8 mouse cellular contexts compared by ENCODE assay signal in genomic region chr17:29436484-29436870, GRCm38 (mm10). TPM values are rescaled to one million over a fixed set of nuclear protein-coding genes. Genes with fewer than 3 reads are reported as not detected.
DNase-seq lines count a peak whose midpoint lies in the region; ATAC-seq and TF ChIP-seq lines count a peak whose summit lies in the region.
"Not testable (repeated sequence)": the region's sequence is repeated elsewhere in the genome, so short reads cannot be mapped to it uniquely, and the experiment has no call there.

No protein-coding gene starts in this region.

- peak overlapping the region; percentile 92 for H3K27ac ChIP-seq in heart, embryonic 11.5 days (ENCODE audit: low read depth, low read length)
- H3K27ac ChIP-seq in hindbrain, embryonic 16.5 days (ENCODE audit: low read depth, low read length), result peak overlapping the region; percentile 73
- peak overlapping the region; percentile 85 for H3K27ac ChIP-seq in limb, embryonic 10.5 days
- H3K27ac ChIP-seq in lung, embryonic 14.5 days (ENCODE audit: low read depth), result peak overlapping the region; percentile 85
- peak overlapping the region; percentile 85 for H3K27ac ChIP-seq in midbrain, postnatal 0 days (ENCODE audit: low read depth, low read length)
- H3K27ac ChIP-seq in stomach, postnatal 0 days (replicated peaks), result peak overlapping the region; percentile 75

- not testable (repeated sequence) for TF ChIP-seq CTCF in G1E (IDR thresholded peaks at IDR 0.05; ENCODE audit: low read depth, low read length); lung, embryonic 14.5 days (IDR thresholded peaks at IDR 0.05; ENCODE audit: low read depth); midbrain, postnatal 0 days (IDR thresholded peaks at IDR 0.05); stomach, postnatal 0 days (IDR thresholded peaks at IDR 0.05; ENCODE audit: low read depth)

- H3K36me3 ChIP-seq in G1E (replicated peaks); heart, embryonic 11.5 days (ENCODE audit: control insufficient read depth, insufficient read depth, low read length); hindbrain, embryonic 16.5 days (ENCODE audit: control insufficient read depth, insufficient read depth, low read length); limb, embryonic 10.5 days; lung, embryonic 14.5 days (ENCODE audit: insufficient read depth); midbrain, postnatal 0 days (ENCODE audit: insufficient read depth, low read length); stomach, postnatal 0 days (ENCODE audit: control insufficient read depth, insufficient read depth, low read length): not testable (repeated sequence)
- H3K36me3 ChIP-seq in erythroblast, embryonic 14.5 days (ENCODE audit: control insufficient read depth), result peaks cover 36% of the 10 kb centered on the region

- H3K9me3 ChIP-seq in G1E (replicated peaks); erythroblast, embryonic 14.5 days (ENCODE audit: control insufficient read depth, low read length); heart, embryonic 11.5 days (replicated peaks; ENCODE audit: control insufficient read depth, low read length); hindbrain, embryonic 16.5 days (ENCODE audit: control insufficient read depth, low read length); limb, embryonic 10.5 days (replicated peaks); lung, embryonic 14.5 days (ENCODE audit: low read depth, low read length); midbrain, postnatal 0 days (ENCODE audit: low read length); stomach, postnatal 0 days (ENCODE audit: control insufficient read depth, low read length): not testable (repeated sequence)

- H3K4me3 ChIP-seq in G1E (ENCODE audit: low read depth, low read length), result peak overlapping the region; percentile 72
- peak overlapping the region; percentile 90 for H3K4me3 ChIP-seq in erythroblast, embryonic 14.5 days (replicated peaks)
- H3K4me3 ChIP-seq in heart, embryonic 11.5 days (ENCODE audit: low read depth, low read length), result peak overlapping the region; percentile 38; the same call in 1 of the 2 replicates
- H3K4me3 ChIP-seq in hindbrain, embryonic 16.5 days (ENCODE audit: low read length), result not testable (repeated sequence)
- H3K4me3 ChIP-seq in limb, embryonic 10.5 days, result peak overlapping the region; percentile 57
- H3K4me3 ChIP-seq in lung, embryonic 14.5 days (ENCODE audit: low read depth, low read length), result peak overlapping the region; percentile 41; the same call in 1 of the 2 replicates
- peak overlapping the region; percentile 37 for H3K4me3 ChIP-seq in midbrain, postnatal 0 days (ENCODE audit: low read depth, low read length)
- H3K4me3 ChIP-seq in stomach, postnatal 0 days (ENCODE audit: low read depth, low read length), result peak overlapping the region; percentile 34; the same call in 1 of the 2 replicates

- H3K9ac ChIP-seq in heart, embryonic 11.5 days (ENCODE audit: low read depth, low read length), result peak overlapping the region; percentile 73
- peak overlapping the region; percentile 68; the same call in 1 of the 2 replicates for H3K9ac ChIP-seq in hindbrain, embryonic 16.5 days (ENCODE audit: low read depth, low read length)
- not testable (repeated sequence) for H3K9ac ChIP-seq in lung, embryonic 14.5 days
- peak overlapping the region; percentile 59 for H3K9ac ChIP-seq in midbrain, postnatal 0 days (replicated peaks; ENCODE audit: low read length, poor library complexity, severe bottlenecking)
- H3K9ac ChIP-seq in stomach, postnatal 0 days (ENCODE audit: low read length), result peak overlapping the region; percentile 54; the same call in 1 of the 2 replicates

- H3K27me3 ChIP-seq in G1E (ENCODE audit: insufficient read depth, low read length); heart, embryonic 11.5 days (ENCODE audit: control insufficient read depth, insufficient read depth, low read length); hindbrain, embryonic 16.5 days (replicated peaks; ENCODE audit: control insufficient read depth, insufficient read depth, low read length); limb, embryonic 10.5 days (ENCODE audit: low read depth, poor library complexity, severe bottlenecking); lung, embryonic 14.5 days (ENCODE audit: insufficient read depth, low read length); midbrain, postnatal 0 days (ENCODE audit: insufficient read depth, low read length); stomach, postnatal 0 days (ENCODE audit: control insufficient read depth, insufficient read depth, low read length): not testable (repeated sequence)
- peaks cover 12% of the 10 kb centered on the region for H3K27me3 ChIP-seq in erythroblast, embryonic 14.5 days (ENCODE audit: control insufficient read depth)

- peak overlapping the region; percentile 65 for H3K4me2 ChIP-seq in heart, embryonic 11.5 days
- peak overlapping the region; percentile 68 for H3K4me2 ChIP-seq in hindbrain, embryonic 16.5 days (ENCODE audit: low read length)
- H3K4me2 ChIP-seq in lung, embryonic 14.5 days, result peak overlapping the region; percentile 73
- H3K4me2 ChIP-seq in midbrain, postnatal 0 days (ENCODE audit: low read depth, low read length, poor library complexity, severe bottlenecking), result peak overlapping the region; percentile 57
- not testable (repeated sequence) for H3K4me2 ChIP-seq in stomach, postnatal 0 days (replicated peaks; ENCODE audit: low read depth)

- TF ChIP-seq EP300 in stomach, postnatal 0 days (optimal IDR thresholded peaks at IDR 0.05), result not testable (repeated sequence)

- peaks cover 83% of the 10 kb centered on the region for H3K4me1 ChIP-seq in G1E (ENCODE audit: insufficient read depth, low read depth, low read length)
- H3K4me1 ChIP-seq in erythroblast, embryonic 14.5 days (ENCODE audit: control insufficient read depth), result peaks cover 95% of the 10 kb centered on the region
- H3K4me1 ChIP-seq in heart, embryonic 11.5 days (ENCODE audit: control insufficient read depth, insufficient read depth, low read length), result peaks cover 62% of the 10 kb centered on the region
- not testable (repeated sequence) for H3K4me1 ChIP-seq in hindbrain, embryonic 16.5 days (ENCODE audit: control insufficient read depth, insufficient read depth, low read depth, low read length); midbrain, postnatal 0 days (ENCODE audit: insufficient read depth, low read length); stomach, postnatal 0 days (replicated peaks; ENCODE audit: control insufficient read depth, insufficient read depth)
- peaks cover 57% of the 10 kb centered on the region for H3K4me1 ChIP-seq in limb, embryonic 10.5 days
- H3K4me1 ChIP-seq in lung, embryonic 14.5 days (ENCODE audit: insufficient read depth), result peaks cover 12% of the 10 kb centered on the region

- WGBS in heart, embryonic 11.5 days (ENCODE audit: insufficient replicate concordance), result 69% methylated on average over 9 of the region's 9 CpGs
- 65% methylated on average over 8 of the region's 9 CpGs for WGBS in hindbrain, embryonic 16.5 days
- 65% methylated on average over 9 of the region's 9 CpGs for WGBS in limb, embryonic 10.5 days
- 73% methylated on average over 9 of the region's 9 CpGs for WGBS in lung, embryonic 14.5 days
- WGBS in midbrain, postnatal 0 days, result 63% methylated on average over 8 of the region's 9 CpGs
- WGBS in stomach, postnatal 0 days, result 81% methylated on average over 8 of the region's 9 CpGs

- not testable (repeated sequence) for DNase-seq in G1E (ENCODE audit: low spot score); limb, embryonic 10.5 days (ENCODE audit: low spot score); lung, embryonic 14.5 days; midbrain, postnatal 0 days (ENCODE audit: low spot score); stomach, postnatal 0 days (ENCODE audit: low spot score)

- ATAC-seq in G1E (ENCODE audit: extremely low read depth, insufficient number of reproducible peaks, low FRiP score, poor library complexity, severe bottlenecking); heart, embryonic 11.5 days (replicated peaks; ENCODE audit: insufficient number of reproducible peaks, low FRiP score, low TSS enrichment); hindbrain, embryonic 16.5 days; midbrain, postnatal 0 days (ENCODE audit: low FRiP score); stomach, postnatal 0 days (ENCODE audit: low FRiP score, low TSS enrichment): not testable (repeated sequence)
- ATAC-seq in lung, embryonic 14.5 days (ENCODE audit: insufficient read depth), result 0 out of 2 replicates have a peak, but pooled peaks have one; percentile 10

RNA-seq across cellular contexts. Expression of gene Pim1, which starts 54.1 kb away (rescaled TPM):
- total RNA-seq in G1E (2014; fragmentation: Nextera tagmentation), result 151 and 167 TPM in 2 replicates
- 174 and 180 TPM in 2 replicates for total RNA-seq in G1E (2017)
- 123 and 154 TPM in 2 replicates for polyA plus RNA-seq in G1E (2012)
- 72.6 and 76.6 TPM in 2 replicates for polyA plus RNA-seq in erythroblast, embryonic 14.5 days (2012)
- polyA plus RNA-seq in heart, embryonic 11.5 days (2014; fragmentation: Nextera tagmentation; extraction: Ambion mirVana), result 23.5 and 27.3 TPM in 2 replicates
- 7.2 and 8.2 TPM in 2 replicates for polyA plus RNA-seq in hindbrain, embryonic 16.5 days (2015; fragmentation: Nextera tagmentation; extraction: Ambion mirVana)
- 27.4 and 31.0 TPM in 2 replicates for polyA plus RNA-seq in limb, embryonic 10.5 days (2016; fragmentation: Nextera tagmentation; extraction: Ambion mirVana)
- 14.1 and 16.0 TPM in 2 replicates for polyA plus RNA-seq in lung, embryonic 14.5 days (2014; fragmentation: Nextera tagmentation; extraction: Ambion mirVana)
- 8.3 and 10.9 TPM in 2 replicates for total RNA-seq in midbrain, postnatal 0 days (2014; rRNA removed)
- 10.6 and 12.7 TPM in 2 replicates for polyA plus RNA-seq in midbrain, postnatal 0 days (2015; fragmentation: Nextera tagmentation; extraction: Ambion mirVana)
- 28.6 and 32.8 TPM in 2 replicates for polyA plus RNA-seq in stomach, postnatal 0 days (2015; fragmentation: Nextera tagmentation; extraction: Ambion mirVana)
